Mouse (Mus musculus): Measurements from ENCODE around the gene Slc28a3.

GRCm38 (mm10) chr13:58560497-58561138, 50.1 kb downstream of the Slc28a3 start:
- no peak for TF ChIP-seq CTCF (IDR thresholded peaks at IDR 0.05; ENCODE audit: control insufficient read depth, insufficient read depth, low read length)
- no peak for TF ChIP-seq POLR2A (IDR thresholded peaks at IDR 0.05; ENCODE audit: borderline replicate concordance, control insufficient read depth, low read depth, low read length)

Measured in bone marrow, adult 2 months (tissue).